Mouse (Mus musculus) C2C12 (cell line): ENCODE measurements at regions not wholly inside any gene's neighbourhood (a gene's known extent, or its start where the extent isn't known, plus 50 kb on each side); places are given as distances from the start of the nearest gene placed in this dataset.

ENCODE experiments used
- CEBPB ChIP-seq: IDR thresholded peaks from one replicate; pipeline ENCODE4 v1.6.1; 2011; ENCODE audit warnings: low read depth, mild to moderate bottlenecking, control low read depth, moderate library complexity
- CTCF ChIP-seq: IDR thresholded peaks from one replicate; pipeline ENCODE4 v1.5.1; 2011; ENCODE audit not compliant: control insufficient read depth, insufficient read depth, insufficient read length
- FOSL1 ChIP-seq: IDR thresholded peaks from one replicate; pipeline ENCODE4 v1.8.0; 2011; ENCODE audit warnings: mild to moderate bottlenecking, low read length; ENCODE audit not compliant: poor library complexity, insufficient read depth, severe bottlenecking
- MAX ChIP-seq: IDR thresholded peaks from one replicate; pipeline ENCODE4 v1.6.1; 2011; ENCODE audit warnings: mild to moderate bottlenecking, control low read depth
- MYOD1 ChIP-seq: IDR thresholded peaks from one replicate; pipeline ENCODE4 v1.6.1; 2011; ENCODE audit warnings: low read depth; ENCODE audit not compliant: control insufficient read depth, insufficient read length
- MYOG ChIP-seq: IDR thresholded peaks from one replicate; pipeline ENCODE4 v1.6.1; 2011; ENCODE audit not compliant: control insufficient read depth, insufficient read length; ENCODE audit errors: extremely low read depth
- USF1 ChIP-seq: IDR thresholded peaks from one replicate; pipeline ENCODE4 v1.6.1; 2011; ENCODE audit warnings: low read depth, mild to moderate bottlenecking, control low read depth, moderate library complexity

- TF ChIP-seq MYOG = no peak
- TF ChIP-seq CTCF = no peak
- TF ChIP-seq USF1 = no peak
- no peak for TF ChIP-seq MYOD1
- no peak for TF ChIP-seq MAX
- no peak for TF ChIP-seq CEBPB
- TF ChIP-seq FOSL1 = no peak
These were observed 615.0 kb upstream of the Tle4 start for GRCm38 (mm10) chr19:15212881-15213280.
